Mouse (Mus musculus): Measurements from ENCODE around the gene Oxct2a. TPM values are rescaled to one million over a fixed set of nuclear protein-coding genes. Genes with fewer than 3 reads are reported as not detected.
A peak's percentile ranks its signal among the peaks of the same experiment; 100 is the strongest.
"Not testable (repeated sequence)": the region's sequence is repeated elsewhere in the genome, so short reads cannot be mapped to it uniquely, and the experiment has no call there.

Gene Oxct2a
- polyA plus RNA-seq, 1 experiment from 2014 or later = 0.18 TPM

DNA sequence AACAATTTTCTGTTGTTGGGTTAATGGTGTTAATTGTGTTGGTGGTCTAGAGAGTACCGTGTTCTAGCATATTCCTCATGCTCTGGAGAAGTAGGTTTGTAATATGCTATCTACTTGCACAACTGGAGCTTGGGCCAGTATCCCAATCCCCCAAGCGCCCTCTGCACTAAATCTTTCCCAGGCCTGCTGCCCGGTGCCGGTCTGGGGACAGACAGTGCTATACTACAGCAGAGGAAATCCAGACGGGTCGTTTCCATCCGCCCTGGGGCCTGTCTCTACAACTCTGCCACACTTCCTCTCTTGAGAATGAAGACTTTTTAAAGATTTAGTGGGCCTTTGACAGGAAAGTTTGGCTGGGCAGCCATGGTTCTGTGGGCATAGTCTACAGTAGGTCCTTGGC, 30.4 kb downstream of the Oxct2a start:
- peaks cover 96% of the 10 kb centered on the region for H3K36me3 ChIP-seq (ENCODE audit: control insufficient read depth, insufficient read depth, low read length)
- no peaks in the 10 kb centered on the region for H3K9me3 ChIP-seq (ENCODE audit: control insufficient read depth, low read length)
- no peak for ATAC-seq (replicated peaks; ENCODE audit: low FRiP score)
- H3K27me3 ChIP-seq (replicated peaks; ENCODE audit: control insufficient read depth, insufficient read depth, low read length) = no peaks in the 10 kb centered on the region
- no peak for DNase-seq (ENCODE audit: low spot score)
- WGBS = 85% methylated on average over 7 of the region's 7 CpGs
- no peak overlapping the region for H3K4me3 ChIP-seq (ENCODE audit: low read depth, low read length)
- no peak overlapping the region for H3K27ac ChIP-seq (ENCODE audit: low read depth, low read length)
- H3K4me1 ChIP-seq (replicated peaks; ENCODE audit: control insufficient read depth, insufficient read depth, low read length) = no peaks in the 10 kb centered on the region; the same call in 1 of the 2 replicates
- H3K9ac ChIP-seq (ENCODE audit: low read depth, low read length) = no peak overlapping the region
- H3K4me2 ChIP-seq = no peak overlapping the region

DNA sequence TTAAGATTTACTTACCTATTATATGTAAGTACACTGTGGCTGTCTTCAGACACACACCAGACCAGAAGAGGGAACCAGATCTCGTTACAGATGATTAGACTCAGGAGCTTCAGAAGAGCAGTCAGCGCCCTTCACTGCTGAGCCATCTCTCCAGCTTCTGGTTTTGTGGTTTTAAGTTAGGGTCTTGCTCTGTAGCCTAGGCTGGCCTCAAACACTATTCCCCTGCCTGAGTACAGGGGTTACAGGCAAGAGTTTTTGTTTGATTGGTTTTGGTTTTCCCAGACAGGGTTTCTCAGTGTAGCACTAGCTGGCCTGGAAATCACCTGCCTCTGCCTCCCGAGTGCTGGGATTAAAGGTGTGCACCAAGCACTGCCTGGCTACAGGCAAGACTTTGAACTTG, 31.0 kb downstream of the Oxct2a start:
- H3K27ac ChIP-seq (ENCODE audit: low read depth, low read length) = no peak overlapping the region
- no peak overlapping the region for H3K9ac ChIP-seq (ENCODE audit: low read depth, low read length)
- H3K27me3 ChIP-seq (replicated peaks; ENCODE audit: control insufficient read depth, insufficient read depth, low read length) = no peaks in the 10 kb centered on the region
- DNase-seq (ENCODE audit: low spot score) (no peak), ATAC-seq (replicated peaks; ENCODE audit: low FRiP score) (no peak)
- WGBS = 75% methylated on average over 3 of the region's 3 CpGs
- H3K9me3 ChIP-seq (ENCODE audit: control insufficient read depth, low read length) = no peaks in the 10 kb centered on the region
- H3K4me3 ChIP-seq (ENCODE audit: low read depth, low read length) = no peak overlapping the region
- H3K36me3 ChIP-seq (ENCODE audit: control insufficient read depth, insufficient read depth, low read length) = peaks cover 95% of the 10 kb centered on the region
- no peak overlapping the region for H3K4me2 ChIP-seq
- peaks cover 4% of the 10 kb centered on the region; the same call in 1 of the 2 replicates for H3K4me1 ChIP-seq (replicated peaks; ENCODE audit: control insufficient read depth, insufficient read depth, low read length)

GRCm38 (mm10) chr4:123289038-123289437, 34.4 kb downstream of the Oxct2a start:
- no peak overlapping the region for H3K4me2 ChIP-seq
- no peaks in the 10 kb centered on the region for H3K9me3 ChIP-seq (ENCODE audit: control insufficient read depth, low read length)
- H3K27me3 ChIP-seq (replicated peaks; ENCODE audit: control insufficient read depth, insufficient read depth, low read length) = no peaks in the 10 kb centered on the region
- peaks cover 25% of the 10 kb centered on the region for H3K4me1 ChIP-seq (replicated peaks; ENCODE audit: control insufficient read depth, insufficient read depth, low read length)
- ATAC-seq (replicated peaks; ENCODE audit: low FRiP score) = no peak
- 93% methylated on average over 12 of the region's 12 CpGs for WGBS
- DNase-seq (ENCODE audit: low spot score) = no peak
- no peak overlapping the region for H3K4me3 ChIP-seq (ENCODE audit: low read depth, low read length)
- peaks cover 89% of the 10 kb centered on the region for H3K36me3 ChIP-seq (ENCODE audit: control insufficient read depth, insufficient read depth, low read length)
- no peak overlapping the region for H3K9ac ChIP-seq (ENCODE audit: low read depth, low read length)
- H3K27ac ChIP-seq (ENCODE audit: low read depth, low read length) = no peak overlapping the region

DNA sequence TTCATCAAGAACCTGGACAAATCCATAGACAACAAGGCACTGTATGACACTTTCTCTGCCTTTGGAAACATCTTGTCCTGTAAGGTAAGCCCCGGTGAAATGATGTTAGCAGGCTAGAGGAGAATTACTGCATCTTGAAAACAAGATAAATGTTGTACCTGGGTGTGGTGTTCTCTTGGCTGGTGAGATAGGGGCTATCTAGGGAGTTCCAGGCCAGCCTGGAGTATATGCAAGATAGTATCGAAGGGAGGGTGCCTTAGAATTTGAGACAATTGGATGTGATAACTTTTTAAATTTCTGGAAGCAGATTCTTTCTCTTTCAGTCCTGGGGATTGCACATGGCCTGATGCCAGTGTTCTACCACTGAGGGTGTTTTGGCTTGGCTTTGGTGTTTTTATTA, 36.6 kb downstream of the Oxct2a start:
- Histone ChIP-seq H3K27ac (ENCODE audit: low read depth, low read length) (peak overlapping the region; percentile 90), H3K27me3 (replicated peaks; ENCODE audit: control insufficient read depth, insufficient read depth, low read length) (no peaks in the 10 kb centered on the region), H3K4me3 (ENCODE audit: low read depth, low read length) (peak overlapping the region; percentile 90), H3K4me2 (peak overlapping the region; percentile 92), H3K4me1 (replicated peaks; ENCODE audit: control insufficient read depth, insufficient read depth, low read length) (peaks cover 26% of the 10 kb centered on the region), H3K36me3 (ENCODE audit: control insufficient read depth, insufficient read depth, low read length) (peaks cover 70% of the 10 kb centered on the region), H3K9ac (ENCODE audit: low read depth, low read length) (peak overlapping the region; percentile 85), H3K9me3 (ENCODE audit: control insufficient read depth, low read length) (no peaks in the 10 kb centered on the region)
- no peak for DNase-seq (ENCODE audit: low spot score)
- 57% methylated on average over 2 of the region's 2 CpGs for WGBS
- ATAC-seq (replicated peaks; ENCODE audit: low FRiP score) = peak; percentile 80

- peak overlapping the region; percentile 85 for H3K9ac ChIP-seq (ENCODE audit: low read depth, low read length)
- H3K4me3 ChIP-seq (ENCODE audit: low read depth, low read length) = peak overlapping the region; percentile 90
- no peaks in the 10 kb centered on the region for H3K27me3 ChIP-seq (replicated peaks; ENCODE audit: control insufficient read depth, insufficient read depth, low read length)
- H3K9me3 ChIP-seq (ENCODE audit: control insufficient read depth, low read length) = no peaks in the 10 kb centered on the region
- WGBS = 60% methylated on average over 6 of the region's 6 CpGs
- H3K4me1 ChIP-seq (replicated peaks; ENCODE audit: control insufficient read depth, insufficient read depth, low read length) = peaks cover 26% of the 10 kb centered on the region
- H3K4me2 ChIP-seq = peak overlapping the region; percentile 92
- DNase-seq (ENCODE audit: low spot score) (no peak), ATAC-seq (replicated peaks; ENCODE audit: low FRiP score) (0 out of 2 replicates have a peak, but pooled peaks have one; percentile 18)
- peaks cover 54% of the 10 kb centered on the region for H3K36me3 ChIP-seq (ENCODE audit: control insufficient read depth, insufficient read depth, low read length)
- H3K27ac ChIP-seq (ENCODE audit: low read depth, low read length) = peak overlapping the region; percentile 90
Observed at GRCm38 (mm10) chr4:123284731-123285624, 38.5 kb downstream of the Oxct2a start.

DNA sequence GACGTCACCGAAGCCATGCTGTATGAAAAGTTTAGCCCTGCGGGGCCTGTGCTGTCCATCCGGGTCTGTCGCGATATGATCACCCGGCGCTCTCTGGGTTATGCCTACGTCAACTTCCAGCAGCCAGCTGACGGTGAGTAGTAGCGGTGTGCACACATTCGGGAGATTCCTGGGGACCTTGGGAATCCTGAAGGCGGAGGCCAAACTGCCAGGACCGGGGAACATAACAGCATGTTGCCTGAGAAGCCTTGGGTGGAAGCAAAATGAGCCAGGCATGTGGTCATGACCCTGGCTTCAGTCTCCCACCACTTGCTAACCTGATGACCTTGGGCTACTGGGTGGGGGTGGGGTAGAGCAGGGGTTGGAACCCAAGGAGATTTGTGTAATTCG, 39.8 kb downstream of the Oxct2a start:
- not testable (repeated sequence) for H3K9me3 ChIP-seq (ENCODE audit: control insufficient read depth, low read length); H3K27me3 ChIP-seq (replicated peaks; ENCODE audit: control insufficient read depth, insufficient read depth, low read length); DNase-seq (ENCODE audit: low spot score); ATAC-seq (replicated peaks; ENCODE audit: low FRiP score)
- Histone ChIP-seq H3K27ac (ENCODE audit: low read depth, low read length) (peak overlapping the region; percentile 90), H3K4me2 (peak overlapping the region; percentile 92), H3K9ac (ENCODE audit: low read depth, low read length) (peak overlapping the region; percentile 85), H3K36me3 (ENCODE audit: control insufficient read depth, insufficient read depth, low read length) (peaks cover 41% of the 10 kb centered on the region), H3K4me3 (ENCODE audit: low read depth, low read length) (peak overlapping the region; percentile 90), H3K4me1 (replicated peaks; ENCODE audit: control insufficient read depth, insufficient read depth, low read length) (peaks cover 26% of the 10 kb centered on the region)
- WGBS = 0% methylated on average over 13 of the region's 15 CpGs

DNA sequence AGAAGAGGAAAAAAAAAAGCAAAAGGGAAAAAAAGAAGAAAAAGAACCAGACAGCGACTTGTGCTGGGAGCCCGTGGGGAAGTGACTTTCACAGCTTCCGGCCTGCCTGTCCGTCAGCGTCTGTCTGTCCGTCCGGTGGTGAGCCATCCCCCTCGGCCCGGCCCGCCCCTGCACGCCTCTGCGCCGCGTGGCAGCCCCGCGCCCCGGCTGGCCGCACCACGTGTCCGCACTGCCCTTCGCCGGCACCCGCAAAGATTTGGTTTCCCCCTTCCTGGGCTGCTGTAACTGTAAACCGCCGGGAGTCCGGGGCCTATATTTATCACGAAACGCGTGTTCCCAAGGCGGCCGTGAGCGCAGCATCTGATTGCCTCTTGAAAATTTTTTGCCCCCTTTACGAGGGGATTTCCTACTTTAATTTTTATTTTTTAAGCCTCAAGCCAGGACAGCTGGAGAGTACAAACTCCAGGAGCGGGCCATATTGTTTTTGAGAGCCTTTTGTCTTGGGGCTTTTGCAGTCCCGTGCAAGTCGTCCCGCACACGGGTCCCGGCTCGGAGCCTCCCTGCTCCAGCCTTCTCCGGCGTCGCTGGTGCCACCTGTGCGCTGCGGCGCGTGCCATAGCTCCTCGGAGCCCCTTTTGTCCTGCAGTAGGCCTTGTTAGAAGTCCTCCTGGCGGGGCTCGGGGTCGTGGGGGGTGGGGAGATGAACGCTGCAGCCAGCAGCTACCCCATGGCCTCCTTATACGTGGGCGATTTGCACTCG, 40.3 kb downstream of the Oxct2a start:
- under 1% methylated on average over 43 of the region's 55 CpGs for WGBS
- Histone ChIP-seq H3K36me3 (ENCODE audit: control insufficient read depth, insufficient read depth, low read length) (peaks cover 35% of the 10 kb centered on the region), H3K4me1 (replicated peaks; ENCODE audit: control insufficient read depth, insufficient read depth, low read length) (peaks cover 26% of the 10 kb centered on the region), H3K4me3 (ENCODE audit: low read depth, low read length) (peak overlapping the region; percentile 90), H3K9ac (ENCODE audit: low read depth, low read length) (peak overlapping the region; percentile 85), H3K4me2 (peak overlapping the region; percentile 92), H3K27ac (ENCODE audit: low read depth, low read length) (peak overlapping the region; percentile 90; the same call in 1 of the 2 replicates)
- DNase-seq (ENCODE audit: low spot score); H3K27me3 ChIP-seq (replicated peaks; ENCODE audit: control insufficient read depth, insufficient read depth, low read length); H3K9me3 ChIP-seq (ENCODE audit: control insufficient read depth, low read length): not testable (repeated sequence)
- peak; percentile 45 for ATAC-seq (replicated peaks; ENCODE audit: low FRiP score)

DNA sequence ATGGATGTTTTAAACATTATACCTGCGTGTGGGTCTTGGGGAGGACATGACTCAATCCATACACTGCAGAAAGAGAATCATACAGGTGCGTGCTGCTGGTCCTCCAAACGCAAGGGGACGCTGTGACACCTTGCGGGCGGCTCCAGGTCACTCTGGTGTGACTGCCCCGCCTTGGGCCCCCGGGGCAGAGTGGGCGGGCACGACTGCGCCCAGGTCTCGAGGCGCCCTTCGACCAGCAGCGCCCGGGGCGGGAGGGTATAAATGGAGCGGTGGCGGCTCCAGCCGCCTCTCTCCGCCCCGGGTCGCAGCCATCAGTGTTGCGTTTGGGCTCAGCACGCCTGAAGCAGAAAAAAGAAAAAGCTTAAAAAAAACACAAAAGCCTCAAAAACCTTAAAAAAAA, 40.9 kb downstream of the Oxct2a start:
- no peak overlapping the region; the same call in 1 of the 2 replicates for H3K27ac ChIP-seq (ENCODE audit: low read depth, low read length)
- peak overlapping the region; percentile 85 for H3K9ac ChIP-seq (ENCODE audit: low read depth, low read length)
- H3K27me3 ChIP-seq (replicated peaks; ENCODE audit: control insufficient read depth, insufficient read depth, low read length) = no peaks in the 10 kb centered on the region
- DNase-seq (ENCODE audit: low spot score) (peak; percentile 92), ATAC-seq (replicated peaks; ENCODE audit: low FRiP score) (peak; percentile 90)
- peak overlapping the region; percentile 90 for H3K4me3 ChIP-seq (ENCODE audit: low read depth, low read length)
- no peaks in the 10 kb centered on the region for H3K9me3 ChIP-seq (ENCODE audit: control insufficient read depth, low read length)
- WGBS = under 1% methylated on average over 25 of the region's 25 CpGs
- peaks cover 31% of the 10 kb centered on the region for H3K36me3 ChIP-seq (ENCODE audit: control insufficient read depth, insufficient read depth, low read length)
- peak overlapping the region; percentile 16; the same call in 1 of the 2 replicates for H3K4me2 ChIP-seq
- H3K4me1 ChIP-seq (replicated peaks; ENCODE audit: control insufficient read depth, insufficient read depth, low read length) = peaks cover 23% of the 10 kb centered on the region
